Mouse (Mus musculus) kidney, embryonic 15.5 days (tissue): ENCODE measurements around the gene Vgll4. TPM values are rescaled to one million over a fixed set of nuclear protein-coding genes. Genes with fewer than 3 reads are reported as not detected.

ENCODE experiments used
- ATAC-seq: fragments of 200-750 bp; cut with Nextera tagmentation; replicated peaks from 2 replicates; pipeline ENCODE4 v1.8.0; 2017; ENCODE audit warnings: moderate TSS enrichment; ENCODE audit not compliant: low FRiP score
- H3K27ac ChIP-seq: fragments of 300-500 bp; sonication (generic); 2 replicates; pipeline ENCODE4 v1.5.1; 2015; ENCODE audit warnings: mild to moderate bottlenecking, inconsistent platforms
- H3K27me3 ChIP-seq: fragments of 300-500 bp; sonication (generic); 2 replicates; pipeline ENCODE4 v1.6.1; 2015; ENCODE audit warnings: inconsistent platforms
- H3K36me3 ChIP-seq: fragments of 300-500 bp; sonication (generic); 2 replicates; pipeline ENCODE4 v1.6.1; 2015; ENCODE audit warnings: inconsistent platforms
- H3K4me1 ChIP-seq: fragments of 300-500 bp; sonication (generic); 2 replicates; pipeline ENCODE4 v1.6.1; 2015; ENCODE audit warnings: inconsistent platforms
- H3K4me2 ChIP-seq: fragments of 300-500 bp; sonication (generic); 2 replicates; pipeline ENCODE4 v1.6.1; 2015; ENCODE audit warnings: moderate library complexity, mild to moderate bottlenecking, inconsistent platforms
- H3K4me3 ChIP-seq: fragments of 300-500 bp; sonication (generic); replicated peaks from 2 replicates; pipeline ENCODE4 v1.5.1; 2015; ENCODE audit warnings: mild to moderate bottlenecking, inconsistent platforms
- H3K9ac ChIP-seq: fragments of 300-500 bp; sonication (generic); 2 replicates; pipeline ENCODE4 v1.6.1; 2015; ENCODE audit warnings: mild to moderate bottlenecking, inconsistent platforms
- H3K9me3 ChIP-seq: fragments of 300-500 bp; sonication (generic); replicated peaks from 2 replicates; pipeline ENCODE4 v1.6.1; 2016; ENCODE audit warnings: inconsistent platforms
- WGBS: fragments of 180-500 bp; shearing (Covaris S2); methylation state at CpG from one replicate; pipeline ENCODE4 v1.1.7; 2015; ENCODE audit warnings: mixed read lengths; 5-methylcytosine and 5-hydroxymethylcytosine counted together
- polyA plus RNA-seq: library from polyadenylated mRNA; unstranded; fragments of >200 nt; fragmentation: Nextera tagmentation; extraction: Ambion mirVana; gene quantifications from 2 replicates; pipeline ENCODE4 v1.2.1, GENCODE M21; 2015

The Vgll4 gene
- polyA plus RNA-seq, 1 experiment from 2014 or later, result 110 TPM

- no peak overlapping the region for H3K4me2 ChIP-seq
- H3K36me3 ChIP-seq, result peaks cover 8% of the 10 kb centered on the region; the same call in 1 of the 2 replicates
- H3K9ac ChIP-seq, result no peak overlapping the region
- no peaks in the 10 kb centered on the region for H3K9me3 ChIP-seq
- peaks cover 4% of the 10 kb centered on the region; the same call in 1 of the 2 replicates for H3K4me1 ChIP-seq
- ATAC-seq, result no peak
- H3K27ac ChIP-seq, result no peak overlapping the region
- 36% methylated on average over 5 of the region's 5 CpGs for WGBS
- no peak overlapping the region for H3K4me3 ChIP-seq
- no peaks in the 10 kb centered on the region for H3K27me3 ChIP-seq
Measured at GRCm38 (mm10) chr6:114997471-114997870, 27.7 kb upstream of the Vgll4 start.

- no peaks in the 10 kb centered on the region for H3K27me3 ChIP-seq
- H3K9me3 ChIP-seq, result no peaks in the 10 kb centered on the region
- H3K36me3 ChIP-seq, result peaks cover 8% of the 10 kb centered on the region; the same call in 1 of the 2 replicates
- no peak overlapping the region for H3K4me3 ChIP-seq
- H3K4me1 ChIP-seq, result peaks cover 4% of the 10 kb centered on the region; the same call in 1 of the 2 replicates
- H3K9ac ChIP-seq, result no peak overlapping the region
- ATAC-seq, result no peak
- no peak overlapping the region for H3K27ac ChIP-seq
- H3K4me2 ChIP-seq, result no peak overlapping the region
- 71% methylated on average over 5 of the region's 5 CpGs for WGBS
Measured at GRCm38 (mm10) chr6:114996910-114997309, 27.1 kb upstream of the Vgll4 start.

GRCm38 (mm10) chr6:114994079-114994478, 24.3 kb upstream of the Vgll4 start:
- Histone ChIP-seq H3K4me1 (peaks cover 4% of the 10 kb centered on the region; the same call in 1 of the 2 replicates), H3K27me3 (no peaks in the 10 kb centered on the region), H3K36me3 (no peaks in the 10 kb centered on the region), H3K9me3 (no peaks in the 10 kb centered on the region), H3K27ac (no peak overlapping the region), H3K4me3 (no peak overlapping the region), H3K9ac (no peak overlapping the region), H3K4me2 (no peak overlapping the region)
- ATAC-seq, result no peak
- 78% methylated on average over 5 of the region's 5 CpGs for WGBS

GRCm38 (mm10) chr6:114993659-114994058, 23.9 kb upstream of the Vgll4 start:
- no peak overlapping the region for H3K4me3 ChIP-seq
- H3K4me1 ChIP-seq, result peaks cover 8% of the 10 kb centered on the region
- ATAC-seq, result no peak
- H3K36me3 ChIP-seq, result no peaks in the 10 kb centered on the region
- no peaks in the 10 kb centered on the region for H3K27me3 ChIP-seq
- H3K27ac ChIP-seq, result no peak overlapping the region
- H3K4me2 ChIP-seq, result no peak overlapping the region
- H3K9me3 ChIP-seq, result no peaks in the 10 kb centered on the region
- H3K9ac ChIP-seq, result no peak overlapping the region
- WGBS, result 63% methylated on average over 8 of the region's 8 CpGs

- Histone ChIP-seq H3K36me3 (no peaks in the 10 kb centered on the region), H3K9ac (no peak overlapping the region), H3K27ac (no peak overlapping the region), H3K4me3 (no peak overlapping the region), H3K9me3 (no peaks in the 10 kb centered on the region), H3K27me3 (no peaks in the 10 kb centered on the region), H3K4me2 (no peak overlapping the region), H3K4me1 (peaks cover 8% of the 10 kb centered on the region; the same call in 1 of the 2 replicates)
- ATAC-seq, result no peak
- WGBS, result 76% methylated on average over 4 of the region's 4 CpGs
Measured at GRCm38 (mm10) chr6:114991909-114992308, 22.1 kb upstream of the Vgll4 start.

GRCm38 (mm10) chr6:114988619-114988980, 18.8 kb upstream of the Vgll4 start:
- ATAC-seq, result peak; percentile 68
- H3K4me2 ChIP-seq, result no peak overlapping the region
- WGBS, result 68% methylated on average over 3 of the region's 3 CpGs

GRCm38 (mm10) chr6:114987966-114988618, 18.3 kb upstream of the Vgll4 start:
- Histone ChIP-seq H3K4me1 (peaks cover 8% of the 10 kb centered on the region; the same call in 1 of the 2 replicates), H3K9ac (no peak overlapping the region), H3K9me3 (no peaks in the 10 kb centered on the region), H3K27ac (peak overlapping the region; percentile 84), H3K27me3 (no peaks in the 10 kb centered on the region), H3K4me2 (no peak overlapping the region; the same call in 1 of the 2 replicates), H3K4me3 (no peak overlapping the region), H3K36me3 (no peaks in the 10 kb centered on the region)
- 62% methylated on average over 7 of the region's 7 CpGs for WGBS
- ATAC-seq, result peak; percentile 79

More at GRCm38 (mm10) chr6:114988619-114988980, 18.8 kb upstream of the Vgll4 start:
- H3K4me3 ChIP-seq, result no peak overlapping the region
- no peak overlapping the region for H3K9ac ChIP-seq
- H3K27ac ChIP-seq, result peak overlapping the region; percentile 84
- no peaks in the 10 kb centered on the region for H3K9me3 ChIP-seq
- no peaks in the 10 kb centered on the region for H3K27me3 ChIP-seq
- peaks cover 8% of the 10 kb centered on the region; the same call in 1 of the 2 replicates for H3K4me1 ChIP-seq
- H3K36me3 ChIP-seq, result no peaks in the 10 kb centered on the region

- no peaks in the 10 kb centered on the region for H3K4me1 ChIP-seq
- H3K36me3 ChIP-seq, result no peaks in the 10 kb centered on the region
- WGBS, result 69% methylated on average over 7 of the region's 7 CpGs
- no peak overlapping the region for H3K9ac ChIP-seq
- H3K27me3 ChIP-seq, result no peaks in the 10 kb centered on the region
- H3K4me3 ChIP-seq, result no peak overlapping the region
- H3K9me3 ChIP-seq, result no peaks in the 10 kb centered on the region
- ATAC-seq, result no peak
- H3K4me2 ChIP-seq, result no peak overlapping the region
- H3K27ac ChIP-seq, result no peak overlapping the region
Measured at GRCm38 (mm10) chr6:114982671-114983070, 12.9 kb upstream of the Vgll4 start.

- ATAC-seq, result no peak
Measured at GRCm38 (mm10) chr6:114979715-114980114, 9.9 kb upstream of the Vgll4 start.

GRCm38 (mm10) chr6:114976915-114977419, 7.2 kb upstream of the Vgll4 start:
- Histone ChIP-seq H3K27me3 (no peaks in the 10 kb centered on the region), H3K4me3 (no peak overlapping the region), H3K4me2 (no peak overlapping the region), H3K4me1 (0 out of 2 replicates have a peak, but pooled peaks cover 3% of the 10 kb centered on the region), H3K9me3 (no peaks in the 10 kb centered on the region), H3K9ac (no peak overlapping the region), H3K36me3 (no peaks in the 10 kb centered on the region), H3K27ac (no peak overlapping the region)
- no peak for ATAC-seq
- WGBS, result 79% methylated on average over 7 of the region's 7 CpGs

More at GRCm38 (mm10) chr6:114979715-114980114, 9.9 kb upstream of the Vgll4 start:
- no peak overlapping the region for H3K4me2 ChIP-seq
- no peak overlapping the region for H3K27ac ChIP-seq
- WGBS, result 78% methylated on average over 1 of the region's 1 CpGs
- no peak overlapping the region for H3K9ac ChIP-seq
- no peaks in the 10 kb centered on the region for H3K36me3 ChIP-seq
- no peak overlapping the region for H3K4me3 ChIP-seq
- H3K9me3 ChIP-seq, result no peaks in the 10 kb centered on the region
- H3K27me3 ChIP-seq, result no peaks in the 10 kb centered on the region
- H3K4me1 ChIP-seq, result no peaks in the 10 kb centered on the region

GRCm38 (mm10) chr6:114974331-114974730, 4.5 kb upstream of the Vgll4 start:
- 81% methylated on average over 1 of the region's 1 CpGs for WGBS
- H3K4me3 ChIP-seq, result no peak overlapping the region
- H3K9ac ChIP-seq, result no peak overlapping the region

GRCm38 (mm10) chr6:114972988-114973387, 3.2 kb upstream of the Vgll4 start:
- H3K9me3 ChIP-seq, result no peaks in the 10 kb centered on the region
- H3K4me1 ChIP-seq, result peaks cover 26% of the 10 kb centered on the region
- no peak for ATAC-seq
- H3K36me3 ChIP-seq, result no peaks in the 10 kb centered on the region
- H3K27ac ChIP-seq, result 0 out of 2 replicates have a peak overlapping the region, but pooled peaks have one; percentile 43
- peaks cover 8% of the 10 kb centered on the region for H3K27me3 ChIP-seq
- WGBS, result 46% methylated on average over 1 of the region's 1 CpGs
- H3K9ac ChIP-seq, result no peak overlapping the region
- no peak overlapping the region for H3K4me2 ChIP-seq
- no peak overlapping the region for H3K4me3 ChIP-seq

More at GRCm38 (mm10) chr6:114974331-114974730, 4.5 kb upstream of the Vgll4 start:
- H3K4me2 ChIP-seq, result no peak overlapping the region
- peaks cover 2% of the 10 kb centered on the region; the same call in 1 of the 2 replicates for H3K27me3 ChIP-seq
- ATAC-seq, result no peak
- H3K27ac ChIP-seq, result no peak overlapping the region
- H3K36me3 ChIP-seq, result no peaks in the 10 kb centered on the region
- no peaks in the 10 kb centered on the region for H3K9me3 ChIP-seq
- H3K4me1 ChIP-seq, result peaks cover 19% of the 10 kb centered on the region
